34 mouse cellular contexts compared by ENCODE assay signal in genomic region chr16:18762960-18763359, GRCm38 (mm10). TPM values are rescaled to one million over a fixed set of nuclear protein-coding genes. Genes with fewer than 3 reads are reported as not detected.
"Had no signal": no experiment of that assay in that cellular context is flagged by ENCODE, and none has a peak within 500 bp of the region (broad histone marks: within the 10 kb centered on the region; RNA-seq: fewer than 3 reads in every experiment).

No protein-coding gene starts in this region.

- H3K27ac ChIP-seq: limb, embryonic 10.5 days; limb, embryonic 12.5 days; limb, embryonic 13.5 days; limb, embryonic 15.5 days; liver, embryonic 12.5 days; liver, embryonic 13.5 days; liver, embryonic 14.5 days; liver, embryonic 15.5 days; lung, embryonic 15.5 days; macrophage; midbrain, embryonic 10.5 days; midbrain, embryonic 12.5 days; midbrain, embryonic 13.5 days; midbrain, embryonic 15.5 days; neural tube, embryonic 12.5 days had no signal

- H3K27me3 ChIP-seq: limb, embryonic 12.5 days; limb, embryonic 13.5 days; limb, embryonic 15.5 days; liver, embryonic 12.5 days; liver, embryonic 13.5 days; liver, embryonic 15.5 days; lung, embryonic 15.5 days; midbrain, embryonic 12.5 days; midbrain, embryonic 13.5 days; midbrain, embryonic 15.5 days; neural tube, embryonic 12.5 days had no signal

- ATAC-seq: liver, embryonic 12.5 days; liver, postnatal 0 days; lung, postnatal 0 days; midbrain, embryonic 13.5 days; midbrain, embryonic 15.5 days; midbrain, embryonic 16.5 days had no signal

- H3K9ac ChIP-seq: limb, embryonic 12.5 days; limb, embryonic 13.5 days; limb, embryonic 15.5 days; liver, embryonic 12.5 days; liver, embryonic 13.5 days; liver, embryonic 14.5 days; liver, embryonic 15.5 days; liver, postnatal 0 days; lung, embryonic 14.5 days; lung, embryonic 15.5 days; midbrain, embryonic 12.5 days; midbrain, embryonic 13.5 days; midbrain, embryonic 15.5 days; neural tube, embryonic 12.5 days had no signal

- H3K9me3 ChIP-seq: limb, embryonic 10.5 days; limb, embryonic 12.5 days; limb, embryonic 13.5 days; limb, embryonic 15.5 days; liver, embryonic 12.5 days; liver, embryonic 13.5 days; liver, embryonic 15.5 days; lung, embryonic 15.5 days; midbrain, embryonic 10.5 days; midbrain, embryonic 12.5 days; midbrain, embryonic 13.5 days; midbrain, embryonic 15.5 days; neural tube, embryonic 12.5 days had no signal

- H3K4me1 ChIP-seq: limb, embryonic 10.5 days; limb, embryonic 12.5 days; limb, embryonic 13.5 days; limb, embryonic 15.5 days; liver, embryonic 12.5 days; liver, embryonic 13.5 days; liver, embryonic 15.5 days; lung, embryonic 15.5 days; midbrain, embryonic 10.5 days; midbrain, embryonic 12.5 days; midbrain, embryonic 13.5 days; midbrain, embryonic 15.5 days; neural tube, embryonic 12.5 days had no signal

- H3K36me3 ChIP-seq: limb, embryonic 10.5 days; limb, embryonic 12.5 days; limb, embryonic 13.5 days; limb, embryonic 15.5 days; liver, embryonic 12.5 days; liver, embryonic 13.5 days; liver, embryonic 15.5 days; lung, embryonic 15.5 days; midbrain, embryonic 10.5 days; midbrain, embryonic 12.5 days; midbrain, embryonic 13.5 days; midbrain, embryonic 15.5 days; neural tube, embryonic 12.5 days had no signal

- H3K4me2 ChIP-seq: limb, embryonic 12.5 days; limb, embryonic 13.5 days; limb, embryonic 15.5 days; liver, embryonic 11.5 days; liver, embryonic 12.5 days; liver, embryonic 13.5 days; liver, embryonic 15.5 days; lung, embryonic 14.5 days; lung, embryonic 15.5 days; midbrain, embryonic 11.5 days; midbrain, embryonic 12.5 days; midbrain, embryonic 13.5 days; midbrain, embryonic 15.5 days; neural tube, embryonic 12.5 days had no signal

- DNase-seq: left cerebral cortex, postnatal 4 days; liver; liver, embryonic 13.5 days; liver, postnatal 0 days; lung, adult 18-20 months; lung, adult 2 months; lung, embryonic 14.5 days; lung, postnatal 10 days; lung, postnatal 14 days; lung, postnatal 36 days; lung, postnatal 4 days; midbrain, embryonic 14.5 days had no signal

- H3K4me3 ChIP-seq: limb, embryonic 10.5 days; limb, embryonic 12.5 days; limb, embryonic 13.5 days; limb, embryonic 15.5 days; liver, embryonic 12.5 days; liver, embryonic 13.5 days; liver, embryonic 15.5 days; lung, embryonic 15.5 days; megakaryocyte, embryonic 14.5 days; midbrain, embryonic 10.5 days; midbrain, embryonic 12.5 days; midbrain, embryonic 13.5 days; midbrain, embryonic 15.5 days; neural tube, embryonic 12.5 days had no signal

RNA-seq across cellular contexts. Expression of gene Cldn5, which starts 13.7 kb away (rescaled TPM):
- total RNA-seq: megakaryocyte progenitor cell, adult 5-6 weeks; megakaryocyte, adult 5-6 weeks; megakaryocyte-erythroid progenitor cell, adult 5-6 weeks had no signal
- polyA plus RNA-seq: macrophage had no signal
